ENCODE assay signal across 8 mouse cellular contexts in genomic region chr3:89715967-89716256, GRCm38 (mm10). TPM values are rescaled to one million over a fixed set of nuclear protein-coding genes. Genes with fewer than 3 reads are reported as not detected.
DNase-seq lines count a peak whose midpoint lies in the region; ATAC-seq and TF ChIP-seq lines count a peak whose summit lies in the region.

No protein-coding gene starts in this region.

- peak overlapping the region; percentile 90 for H3K9ac ChIP-seq in kidney, embryonic 14.5 days (ENCODE audit: low read depth, low read length)
- H3K9ac ChIP-seq in hindbrain, embryonic 13.5 days = peak overlapping the region; percentile 97
- H3K9ac ChIP-seq in midbrain, embryonic 14.5 days (replicated peaks; ENCODE audit: low read length) = peak overlapping the region; percentile 97

- H3K9me3 ChIP-seq in kidney, embryonic 14.5 days (ENCODE audit: control insufficient read depth, low read length) = no peaks in the 10 kb centered on the region
- H3K9me3 ChIP-seq in hindbrain, embryonic 13.5 days = no peaks in the 10 kb centered on the region
- H3K9me3 ChIP-seq in midbrain, embryonic 14.5 days (ENCODE audit: control insufficient read depth, low read length) = no peaks in the 10 kb centered on the region

- TF ChIP-seq POLR2A in cortical plate, adult 2 months (IDR thresholded peaks at IDR 0.05; ENCODE audit: extremely low read depth, insufficient read depth, low read length) = no peak

- TF ChIP-seq CTCF in cortical plate, adult 2 months (IDR thresholded peaks at IDR 0.05; ENCODE audit: extremely low read depth, insufficient read depth, low read length) = no peak

- WGBS in kidney, embryonic 14.5 days = 71% methylated on average over 6 of the region's 6 CpGs
- 53% methylated on average over 6 of the region's 6 CpGs for WGBS in hindbrain, embryonic 13.5 days
- 49% methylated on average over 6 of the region's 6 CpGs for WGBS in midbrain, embryonic 14.5 days

- peak overlapping the region; percentile 95 for H3K4me3 ChIP-seq in kidney, embryonic 14.5 days (ENCODE audit: low read length)
- H3K4me3 ChIP-seq in cortical plate, adult 2 months (ENCODE audit: insufficient read depth, low read length) = peak overlapping the region; percentile 85
- H3K4me3 ChIP-seq in hindbrain, embryonic 13.5 days = peak overlapping the region; percentile 97
- peak overlapping the region; percentile 95 for H3K4me3 ChIP-seq in midbrain, embryonic 14.5 days (replicated peaks; ENCODE audit: low read depth, low read length)

- H3K4me2 ChIP-seq in kidney, embryonic 14.5 days (replicated peaks; ENCODE audit: low read depth, low read length) = peak overlapping the region; percentile 92
- H3K4me2 ChIP-seq in hindbrain, embryonic 13.5 days = peak overlapping the region; percentile 83
- H3K4me2 ChIP-seq in midbrain, embryonic 14.5 days (ENCODE audit: low read length) = peak overlapping the region; percentile 81

- ATAC-seq in kidney, embryonic 14.5 days (ENCODE audit: low FRiP score, low TSS enrichment) = no peak
- ATAC-seq in hindbrain, embryonic 13.5 days (ENCODE audit: low FRiP score) = no peak
- ATAC-seq in midbrain, embryonic 14.5 days (ENCODE audit: low FRiP score, low TSS enrichment) = no peak
- ATAC-seq in cerebellum, adult (ENCODE audit: insufficient number of reproducible peaks, low FRiP score, low TSS enrichment) = no peak

- H3K27ac ChIP-seq in kidney, embryonic 14.5 days (ENCODE audit: low read depth, low read length) = no peak overlapping the region
- H3K27ac ChIP-seq in cortical plate, adult 2 months (ENCODE audit: insufficient read depth, low read length) = peak overlapping the region; percentile 85; the same call in 1 of the 2 replicates
- peak overlapping the region; percentile 93 for H3K27ac ChIP-seq in hindbrain, embryonic 13.5 days
- H3K27ac ChIP-seq in midbrain, embryonic 14.5 days (replicated peaks; ENCODE audit: low read depth, low read length) = 0 out of 2 replicates have a peak overlapping the region, but pooled peaks have one; percentile 91

- peaks cover 6% of the 10 kb centered on the region; the same call in 1 of the 2 replicates for H3K4me1 ChIP-seq in kidney, embryonic 14.5 days (ENCODE audit: control insufficient read depth, insufficient read depth, low read length)
- H3K4me1 ChIP-seq in cortical plate, adult 2 months (ENCODE audit: control insufficient read depth, insufficient read depth, low read length) = peaks cover 5% of the 10 kb centered on the region; the same call in 1 of the 2 replicates
- H3K4me1 ChIP-seq in hindbrain, embryonic 13.5 days (replicated peaks) = peaks cover 33% of the 10 kb centered on the region
- peaks cover 15% of the 10 kb centered on the region for H3K4me1 ChIP-seq in midbrain, embryonic 14.5 days (ENCODE audit: control insufficient read depth, insufficient read depth, low read length)

- no peak for DNase-seq in kidney, adult 18-20 months
- DNase-seq in midbrain, embryonic 14.5 days = no peak
- DNase-seq in layer of hippocampus, adult 9-10 months (ENCODE audit: low spot score) = no peak
- no peak for DNase-seq in layer of hippocampus, postnatal 10 days (ENCODE audit: low spot score in 2 of 2)

- H3K27me3 ChIP-seq in kidney, embryonic 14.5 days (ENCODE audit: control insufficient read depth, insufficient read depth, low read length) = no peaks in the 10 kb centered on the region; the same call in 1 of the 2 replicates
- peaks cover 13% of the 10 kb centered on the region for H3K27me3 ChIP-seq in hindbrain, embryonic 13.5 days
- no peaks in the 10 kb centered on the region for H3K27me3 ChIP-seq in midbrain, embryonic 14.5 days (ENCODE audit: control insufficient read depth, insufficient read depth, low read length)

- no peaks in the 10 kb centered on the region for H3K36me3 ChIP-seq in kidney, embryonic 14.5 days (ENCODE audit: control insufficient read depth, insufficient read depth, low read length)
- H3K36me3 ChIP-seq in hindbrain, embryonic 13.5 days = no peaks in the 10 kb centered on the region
- H3K36me3 ChIP-seq in midbrain, embryonic 14.5 days (ENCODE audit: control insufficient read depth, insufficient read depth, low read length) = no peaks in the 10 kb centered on the region

RNA-seq across cellular contexts. Expression of gene Adar, which starts 1.1 kb away (rescaled TPM):
- polyA plus RNA-seq in kidney, embryonic 14.5 days (2014; fragmentation: Nextera tagmentation; extraction: Ambion mirVana) = 7.2 and 15.0 TPM in 2 replicates
- polyA plus RNA-seq in cortical plate, adult 2 months (2012; rRNA removed) = 111 and 118 TPM in 2 replicates
- polyA plus RNA-seq in hindbrain, embryonic 13.5 days (2015; fragmentation: Nextera tagmentation; extraction: Ambion mirVana) = 19.8 and 23.1 TPM in 2 replicates
- 26.1 and 33.6 TPM in 2 replicates for polyA plus RNA-seq in midbrain, embryonic 14.5 days (2014; fragmentation: Nextera tagmentation; extraction: Ambion mirVana)
- 10 to 100 TPM; 82.7 to 85.8 TPM for total RNA-seq in layer of hippocampus, postnatal 10 days (2021)

RNA-seq across cellular contexts. Expression of gene Chrnb2, which starts 48.5 kb away (rescaled TPM):
- 0.50 and 0.73 TPM in 2 replicates for polyA plus RNA-seq in kidney, embryonic 14.5 days (2014; fragmentation: Nextera tagmentation; extraction: Ambion mirVana)
- 22.6 and 22.9 TPM in 2 replicates for polyA plus RNA-seq in cortical plate, adult 2 months (2012; rRNA removed)
- 28.1 and 30.7 TPM in 2 replicates for polyA plus RNA-seq in hindbrain, embryonic 13.5 days (2015; fragmentation: Nextera tagmentation; extraction: Ambion mirVana)
- 29.6 and 31.5 TPM in 2 replicates for polyA plus RNA-seq in midbrain, embryonic 14.5 days (2014; fragmentation: Nextera tagmentation; extraction: Ambion mirVana)
- total RNA-seq in layer of hippocampus, postnatal 10 days (2021) = 10 to 100 TPM; 26.3 to 26.4 TPM

RNA-seq across cellular contexts. Expression of gene Ube2q1, which starts 57.5 kb away (rescaled TPM):
- polyA plus RNA-seq in kidney, embryonic 14.5 days (2014; fragmentation: Nextera tagmentation; extraction: Ambion mirVana) = 22.1 and 22.5 TPM in 2 replicates
- polyA plus RNA-seq in cortical plate, adult 2 months (2012; rRNA removed) = 51.7 and 53.2 TPM in 2 replicates
- polyA plus RNA-seq in hindbrain, embryonic 13.5 days (2015; fragmentation: Nextera tagmentation; extraction: Ambion mirVana) = 13.5 and 14.4 TPM in 2 replicates
- 22.2 and 25.0 TPM in 2 replicates for polyA plus RNA-seq in midbrain, embryonic 14.5 days (2014; fragmentation: Nextera tagmentation; extraction: Ambion mirVana)
- total RNA-seq in layer of hippocampus, postnatal 10 days (2021) = 10 to 100 TPM; 78.9 to 80.0 TPM

Comparison
In these comparisons a context has a peak if more than half of its experiments do, and no peak if none do; other contexts are left out.
1. RNA of gene Chrnb2, which starts 48.5 kb away (polyA plus RNA-seq): 29.6 to 31.5 TPM in midbrain, embryonic 14.5 days, 28.1 to 30.7 TPM in hindbrain, embryonic 13.5 days and 22.6 to 22.9 TPM in cortical plate, adult 2 months; 0.50 to 0.73 TPM in kidney, embryonic 14.5 days; every median in the first group is over 10 times any median in the second.
2. Peak in every context shown above with its lines, with median percentiles within 50 percentile points of each other: H3K4me2 ChIP-seq, H3K4me3 ChIP-seq and H3K9ac ChIP-seq.